Mouse (Mus musculus) MN1 (cell line): Measurements from ENCODE around the gene Anxa10.

Experiments used
- DNase-seq: peaks from one replicate; pipeline ENCODE4 v3.0.0-alpha.2; 2016; ENCODE audit warnings: low spot score

Anxa10 gene

GRCm38 (mm10) chr8:62123098-62123497 lies at the start of gene Anxa10:
Gene Anxa10 (minus strand): TSS chr8:62123150.
- DNase-seq, result no peak

GRCm38 (mm10) chr8:62132662-62133366 lies 9.9 kb upstream of the Anxa10 start:
- DNase-seq, result no peak

GRCm38 (mm10) chr8:62097213-62097612 lies 25.7 kb downstream of the Anxa10 start:
- no peak for DNase-seq

GRCm38 (mm10) chr8:62081804-62082203 lies 41.1 kb downstream of the Anxa10 start:
- no peak for DNase-seq

- peak; percentile 48 for DNase-seq
These were observed 42.7 kb downstream of the Anxa10 start for GRCm38 (mm10) chr8:62080195-62080802.

- DNase-seq, result no peak
These were observed 54.6 kb downstream of the Anxa10 start for GRCm38 (mm10) chr8:62068305-62068704.

- no peak for DNase-seq
These were observed 62.6 kb downstream of the Anxa10 start for GRCm38 (mm10) chr8:62060357-62060756.

- no peak for DNase-seq
These were observed 76.1 kb downstream of the Anxa10 start for GRCm38 (mm10) chr8:62046809-62047208.

- DNase-seq, result no peak
These were observed 88.6 kb downstream of the Anxa10 start for GRCm38 (mm10) chr8:62034351-62034750.

- no peak for DNase-seq
These were observed 108.4 kb downstream of the Anxa10 start for GRCm38 (mm10) chr8:62014582-62014981.

GRCm38 (mm10) chr8:62014166-62014565 lies 108.8 kb downstream of the Anxa10 start:
- DNase-seq, result no peak
